Mouse (Mus musculus): ENCODE results near the gene Upf1. TPM values are rescaled to one million over a fixed set of nuclear protein-coding genes. Genes with fewer than 3 reads are reported as not detected.
A peak's percentile ranks its signal among the peaks of the same experiment; 100 is the strongest.

The Upf1 gene
- 10 to 100 TPM; 64.2 to 82.6 (median 76.1) TPM for total RNA-seq (2022)

GRCm38 (mm10) chr8:70353194-70353817 is at the start of gene Upf1:
Gene Upf1, minus strand, starts transcription at chr8:70353278.
- DNase-seq, result peak; percentile 99

- no peak for DNase-seq
Measured at GRCm38 (mm10) chr8:70397611-70398563, 44.8 kb upstream of the Upf1 start.

GRCm38 (mm10) chr8:70396184-70396583 is 43.1 kb upstream of the Upf1 start:
- no peak for DNase-seq

- no peak for DNase-seq
Measured at GRCm38 (mm10) chr8:70395649-70396048, 42.6 kb upstream of the Upf1 start.

GRCm38 (mm10) chr8:70394269-70394998 is 41.4 kb upstream of the Upf1 start:
- no peak for DNase-seq

GRCm38 (mm10) chr8:70393087-70393486 is 40.0 kb upstream of the Upf1 start:
- no peak for DNase-seq

- DNase-seq, result no peak
Measured at GRCm38 (mm10) chr8:70389678-70390077, 36.6 kb upstream of the Upf1 start.

GRCm38 (mm10) chr8:70383287-70383686 is 30.2 kb upstream of the Upf1 start:
- peak; percentile 41 for DNase-seq

GRCm38 (mm10) chr8:70380069-70380468 is 27.0 kb upstream of the Upf1 start:
- DNase-seq, result no peak

GRCm38 (mm10) chr8:70377049-70377448 is 24.0 kb upstream of the Upf1 start:
- DNase-seq, result no peak

GRCm38 (mm10) chr8:70376275-70376741 is 23.2 kb upstream of the Upf1 start:
- DNase-seq, result no peak

- DNase-seq, result no peak
Measured at GRCm38 (mm10) chr8:70375212-70375859, 22.3 kb upstream of the Upf1 start.

GRCm38 (mm10) chr8:70374318-70374927 is 21.3 kb upstream of the Upf1 start:
- peak; percentile 67 for DNase-seq

GRCm38 (mm10) chr8:70373397-70374317 is 20.6 kb upstream of the Upf1 start, which contains the start of gene Comp:
Gene Comp, plus strand, starts transcription at chr8:70373558.
- DNase-seq, result no peak

- DNase-seq, result no peak
Measured at GRCm38 (mm10) chr8:70371951-70372350, 18.9 kb upstream of the Upf1 start.

GRCm38 (mm10) chr8:70370476-70370875 is 17.4 kb upstream of the Upf1 start:
- DNase-seq, result no peak

GRCm38 (mm10) chr8:70366588-70366987 is 13.5 kb upstream of the Upf1 start:
- no peak for DNase-seq

GRCm38 (mm10) chr8:70364066-70364465 is 11.0 kb upstream of the Upf1 start:
- no peak for DNase-seq

GRCm38 (mm10) chr8:70361484-70362032 is 8.5 kb upstream of the Upf1 start:
- no peak for DNase-seq

- no peak for DNase-seq
Measured at GRCm38 (mm10) chr8:70360769-70361168, 7.7 kb upstream of the Upf1 start.
